Mouse (Mus musculus) gastrocnemius, postnatal 14 days (tissue): ENCODE data around the gene Vmn2r83. TPM values are rescaled to one million over a fixed set of nuclear protein-coding genes. Genes with fewer than 3 reads are reported as not detected.

ENCODE experiments used
- DNase-seq: peaks from one replicate; pipeline ENCODE4 v3.0.0; 2021; ENCODE audit warnings: mixed read lengths
- intact Hi-C: fragments of 180-260 bp; cut with DNase I; formaldehyde crosslinking; loops from one replicate; pipeline ENCODE4 v1.15.1; 2025; ENCODE audit warnings: low total_unique reads
- microRNA-seq, 2 experiments: library from miRNA; unstranded; fragments of <30 nt; microRNA quantifications; one replicate each; pipeline ENCODE4 v1.2.0; 2021
- total RNA-seq, 2 experiments: library from RNA; stranded (reverse); gene quantifications; 2 replicates each; pipeline ENCODE4 v1.2.3; 2021

Gene Vmn2r83
- total RNA-seq, 2 experiments from 2014 or later = not detected

DNA sequence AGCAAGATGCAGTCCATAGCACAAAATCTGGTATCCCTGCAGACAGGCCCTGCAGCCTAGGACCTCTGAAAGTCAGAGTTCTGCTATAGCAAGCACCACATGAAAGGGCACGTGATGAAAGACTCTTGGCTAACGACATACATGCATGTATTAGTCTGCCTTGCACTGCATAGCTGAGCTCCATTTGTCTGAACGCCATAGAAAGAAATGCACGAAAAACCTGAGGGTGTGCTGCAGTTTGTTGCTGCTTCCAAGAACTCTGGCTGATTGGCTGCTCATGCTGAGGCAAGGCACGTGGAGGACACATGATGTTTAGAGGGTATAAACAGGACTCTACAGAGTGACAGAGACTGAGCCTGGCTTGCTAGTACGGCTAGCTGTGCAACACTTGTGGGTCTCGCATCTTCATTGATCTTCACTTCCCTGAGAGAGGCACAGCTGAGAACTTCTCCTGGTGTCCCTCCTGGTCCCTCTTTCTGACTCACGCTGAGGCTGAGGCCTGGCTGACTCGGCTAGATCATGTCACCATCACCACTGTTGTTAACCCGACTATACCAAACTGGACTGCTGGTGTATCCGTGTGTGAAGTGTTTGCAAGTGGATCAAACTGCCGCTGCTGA lies 68.0 kb downstream of the Vmn2r83 start:
- DNase-seq = no peak
- intact Hi-C loops = no loop called here

GRCm38 (mm10) chr10:79537271-79537670 lies 68.7 kb downstream of the Vmn2r83 start:
- intact Hi-C loops = no loop called here
- DNase-seq = no peak

GRCm38 (mm10) chr10:79537781-79538180 lies 69.2 kb downstream of the Vmn2r83 start:
- DNase-seq = no peak

GRCm38 (mm10) chr10:79538323-79538722 lies 69.8 kb downstream of the Vmn2r83 start:
- no peak for DNase-seq
- intact Hi-C loops = no loop called here

More at GRCm38 (mm10) chr10:79537781-79538180, 69.2 kb downstream of the Vmn2r83 start:
- intact Hi-C loops = no loop called here

- no peak for DNase-seq
- intact Hi-C loops = no loop called here
Measured at GRCm38 (mm10) chr10:79538873-79539272, 70.3 kb downstream of the Vmn2r83 start.

- intact Hi-C loops = no loop called here
- DNase-seq = no peak
Measured at GRCm38 (mm10) chr10:79539701-79540495, 71.4 kb downstream of the Vmn2r83 start.

GRCm38 (mm10) chr10:79540746-79541145 lies 72.2 kb downstream of the Vmn2r83 start:
- DNase-seq = no peak
- intact Hi-C loops = no loop called here

- no peak for DNase-seq
- intact Hi-C loops = no loop called here
Measured at GRCm38 (mm10) chr10:79541522-79541921, 73.0 kb downstream of the Vmn2r83 start.

DNA sequence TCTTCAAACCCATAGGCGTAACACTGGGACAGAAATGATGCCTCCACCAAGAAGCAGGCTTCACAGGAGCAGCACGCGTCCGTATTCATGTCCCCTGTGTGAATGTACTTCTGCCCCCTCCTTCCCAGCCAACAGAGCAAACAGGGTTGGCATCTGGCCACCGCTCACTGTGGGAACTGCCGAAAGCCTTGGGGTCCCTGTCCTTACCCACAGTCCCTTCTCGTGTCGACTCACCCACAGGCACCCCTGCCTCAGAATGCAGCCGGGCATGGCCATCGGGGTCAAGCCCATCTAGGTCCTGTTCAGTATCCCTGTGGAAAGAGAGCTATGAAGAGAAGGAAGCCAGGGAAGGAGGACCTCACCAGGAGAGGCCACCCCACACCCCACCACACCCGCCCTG lies 73.6 kb downstream of the Vmn2r83 start:
- no peak for DNase-seq
- intact Hi-C loops = no loop called here

Small RNA genes within 50 kb of the gene (microRNA-seq; reads per million reads assigned to microRNA genes)
- gene Mir6909 = 0 to 0.64 reads per million in 2 experiments

Other genes with a start within 250 kb of the Vmn2r83 start
- not detected for gene Vmn2r81, start 221.0 kb upstream of the Vmn2r83 start, total RNA-seq
- not detected for gene Vmn2r82, start 112.2 kb upstream of the Vmn2r83 start, total RNA-seq
- gene Plpp2, start 65.1 kb downstream of the Vmn2r83 start, total RNA-seq = 1 to 10 TPM; 1.3 to 2.2 TPM
- gene Mier2, start 86.5 kb downstream of the Vmn2r83 start, total RNA-seq = 10 to 100 TPM; 10.3 to 10.6 TPM
- not detected for gene Theg, start 118.6 kb downstream of the Vmn2r83 start, total RNA-seq
- gene C2cd4c, start 145.3 kb downstream of the Vmn2r83 start, total RNA-seq = under 1 TPM; 0.11 to 0.12 TPM
- 1 to 10 TPM; 2.3 to 3.3 TPM for gene Shc2, start 169.2 kb downstream of the Vmn2r83 start, total RNA-seq
- 10 to 100 TPM in 1 of 2 experiments, 1 to 10 TPM in 1; 1.1 to 12.4 TPM for gene Odf3l2, start 177.0 kb downstream of the Vmn2r83 start, total RNA-seq
- gene Madcam1, start 195.8 kb downstream of the Vmn2r83 start, total RNA-seq = not detected
- 10 to 100 TPM; 22.6 to 24.0 TPM for gene Tpgs1, start 200.6 kb downstream of the Vmn2r83 start, total RNA-seq
- 100 to 1,000 TPM; 314 to 321 TPM for gene Cdc34, start 213.5 kb downstream of the Vmn2r83 start, total RNA-seq
- 1 to 10 TPM; 2.3 to 2.9 TPM for gene Gzmm, start 220.3 kb downstream of the Vmn2r83 start, total RNA-seq
- gene Bsg, start 235.8 kb downstream of the Vmn2r83 start, total RNA-seq = 100 to 1,000 TPM; 496 to 497 TPM
- under 1 TPM; 0.42 to 0.78 TPM for gene Hcn2, start 247.9 kb downstream of the Vmn2r83 start, total RNA-seq